Mouse (Mus musculus): ENCODE data around the gene Calr. TPM values are rescaled to one million over a fixed set of nuclear protein-coding genes. Genes with fewer than 3 reads are reported as not detected.

Calr gene
- polyA plus RNA-seq, 1 experiment from 2014 or later, result 471 TPM

DNA sequence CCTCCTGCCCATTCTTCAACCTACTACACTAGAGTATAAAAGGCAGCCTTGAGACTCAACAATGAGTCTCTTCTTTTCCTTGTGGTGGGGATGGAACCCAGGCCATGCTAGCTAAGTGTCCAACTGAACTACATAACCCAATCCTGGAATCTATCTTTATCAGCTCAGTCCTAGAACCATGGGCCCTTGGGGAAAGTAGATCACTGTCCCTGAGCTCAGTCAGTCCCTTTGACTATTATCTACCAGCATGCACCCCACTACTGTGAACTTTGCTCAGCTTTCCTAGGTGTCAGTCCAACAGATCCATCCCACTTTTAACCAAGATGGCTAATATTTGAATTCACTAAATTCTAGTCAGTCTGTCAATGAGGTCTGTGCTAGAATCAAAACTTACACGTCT is 5.2 kb downstream of the Calr start:
- H3K27me3 ChIP-seq, result no peaks in the 10 kb centered on the region
- 64% methylated on average over 1 of the region's 1 CpGs for WGBS (ENCODE audit: insufficient replicate concordance)
- H3K27ac ChIP-seq (replicated peaks), result peak overlapping the region; percentile 95
- H3K4me2 ChIP-seq, result 0 out of 2 replicates have a peak overlapping the region, but pooled peaks have one; percentile 4
- peaks cover 69% of the 10 kb centered on the region for H3K36me3 ChIP-seq (replicated peaks)
- H3K4me3 ChIP-seq (replicated peaks), result no peak overlapping the region
- no peak for ATAC-seq (ENCODE audit: insufficient read depth)
- H3K4me1 ChIP-seq (replicated peaks), result peaks cover 83% of the 10 kb centered on the region
- H3K9ac ChIP-seq, result no peak overlapping the region
- no peaks in the 10 kb centered on the region for H3K9me3 ChIP-seq (replicated peaks)

DNA sequence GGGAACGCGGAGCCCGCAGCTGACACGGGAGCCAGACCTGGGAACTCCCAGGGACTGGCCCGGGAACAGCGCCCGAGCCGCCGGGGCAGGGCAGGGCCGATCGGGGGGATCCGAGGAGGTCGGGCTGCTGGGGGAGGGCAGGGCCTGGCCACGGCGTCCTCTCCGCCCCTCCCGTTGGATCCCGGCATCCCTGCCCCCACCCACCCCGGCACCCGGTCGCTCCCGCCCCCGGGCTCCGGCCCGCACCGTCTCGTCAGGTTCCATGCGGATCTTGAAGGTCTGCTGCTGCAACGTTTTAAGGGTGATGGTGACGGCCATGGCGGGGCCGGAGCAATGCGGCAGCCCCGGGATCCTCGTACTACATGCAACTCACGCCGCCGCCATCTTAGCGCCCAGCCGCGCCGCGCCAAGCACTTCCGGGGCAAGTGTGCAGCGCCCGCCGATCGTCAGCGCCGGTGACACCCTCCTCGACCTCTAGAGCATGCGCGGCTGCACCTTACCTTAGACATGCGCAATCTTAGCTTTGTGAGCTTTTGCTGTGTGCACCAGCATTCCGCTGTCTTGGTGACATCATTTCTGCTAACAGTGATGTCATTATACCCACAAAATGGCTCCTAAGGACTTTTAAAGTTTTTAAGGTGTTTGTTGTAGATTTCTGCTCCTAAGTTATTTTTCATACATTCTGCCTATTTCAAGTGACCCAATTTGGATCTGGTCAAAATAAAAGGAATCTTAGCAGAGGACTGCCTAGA is 6.3 kb downstream of the Calr start, which contains the start of gene Rad23a:
Gene Rad23a (minus strand): TSS at position 418 of the 752 bp plus-strand sequence.
- Histone ChIP-seq H3K9ac (peak within 1 kb of the TSS; percentile 96), H3K4me1 (replicated peaks) (peaks cover 89% of the 10 kb centered on the region), H3K27me3 (no peaks in the 10 kb centered on the region), H3K36me3 (replicated peaks) (peaks cover 75% of the 10 kb centered on the region), H3K4me3 (replicated peaks) (peak within 1 kb of the TSS; percentile 92), H3K27ac (replicated peaks) (peak within 1 kb of the TSS; percentile 95), H3K4me2 (peak within 1 kb of the TSS; percentile 77), H3K9me3 (replicated peaks) (no peaks in the 10 kb centered on the region)
- ATAC-seq (ENCODE audit: insufficient read depth), result peak; percentile 82
- WGBS (ENCODE audit: insufficient replicate concordance), result under 1% methylated on average over 55 of the region's 55 CpGs

DNA sequence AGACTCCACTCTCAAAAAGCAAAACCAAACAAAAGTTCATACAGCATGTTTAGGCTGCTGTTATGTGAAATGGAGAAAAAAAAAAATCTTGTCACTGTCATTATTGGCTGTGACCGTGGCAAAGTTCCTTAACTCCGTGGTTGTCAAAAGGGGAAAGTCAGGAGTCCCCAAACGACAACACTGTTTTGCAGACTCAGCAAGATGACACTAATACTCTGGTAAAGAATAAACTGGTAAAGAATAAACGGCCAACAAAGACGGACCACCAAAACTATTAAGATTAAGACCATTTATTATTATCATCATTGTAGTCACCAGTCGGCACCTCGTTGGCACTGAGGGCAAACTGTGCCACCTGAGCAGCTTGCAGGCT is 6.9 kb downstream of the Calr start:
- ATAC-seq (ENCODE audit: insufficient read depth), result no peak
- Histone ChIP-seq H3K9ac (peak overlapping the region; percentile 96), H3K9me3 (replicated peaks) (no peaks in the 10 kb centered on the region)

DNA sequence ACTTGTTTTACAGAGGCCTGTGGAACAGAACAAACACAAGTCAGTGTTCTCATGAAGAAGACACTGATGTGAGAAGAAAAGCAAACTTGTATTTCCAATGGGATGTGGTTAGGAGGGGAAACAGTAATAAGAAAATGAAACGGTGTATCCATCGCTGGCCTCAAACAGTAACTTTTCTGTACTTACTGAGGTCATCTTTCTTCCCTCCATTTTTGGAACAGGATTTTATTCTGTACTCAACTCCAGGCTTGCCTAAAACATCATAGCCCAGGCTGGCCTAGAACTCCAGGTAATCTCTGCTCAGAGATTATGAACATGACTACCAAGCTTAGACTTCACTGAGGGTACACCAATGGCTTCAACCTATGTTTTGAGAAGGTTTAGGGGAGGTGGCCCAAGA is 7.3 kb downstream of the Calr start:
- Histone ChIP-seq H3K27me3 (no peaks in the 10 kb centered on the region), H3K9me3 (replicated peaks) (no peaks in the 10 kb centered on the region), H3K4me2 (peak overlapping the region; percentile 77), H3K9ac (peak overlapping the region; percentile 96), H3K4me1 (replicated peaks) (peaks cover 89% of the 10 kb centered on the region), H3K36me3 (replicated peaks) (peaks cover 75% of the 10 kb centered on the region), H3K27ac (replicated peaks) (peak overlapping the region; percentile 95), H3K4me3 (replicated peaks) (peak overlapping the region; percentile 92)
- WGBS (ENCODE audit: insufficient replicate concordance), result 76% methylated on average over 2 of the region's 2 CpGs
- no peak for ATAC-seq (ENCODE audit: insufficient read depth)

More for the DNA sequence above, 6.9 kb downstream of the Calr start:
- Histone ChIP-seq H3K27me3 (no peaks in the 10 kb centered on the region), H3K36me3 (replicated peaks) (peaks cover 75% of the 10 kb centered on the region), H3K27ac (replicated peaks) (peak overlapping the region; percentile 95), H3K4me3 (replicated peaks) (peak overlapping the region; percentile 92), H3K4me1 (replicated peaks) (peaks cover 89% of the 10 kb centered on the region), H3K4me2 (peak overlapping the region; percentile 77)
- 1% methylated on average over 7 of the region's 7 CpGs for WGBS (ENCODE audit: insufficient replicate concordance)

DNA sequence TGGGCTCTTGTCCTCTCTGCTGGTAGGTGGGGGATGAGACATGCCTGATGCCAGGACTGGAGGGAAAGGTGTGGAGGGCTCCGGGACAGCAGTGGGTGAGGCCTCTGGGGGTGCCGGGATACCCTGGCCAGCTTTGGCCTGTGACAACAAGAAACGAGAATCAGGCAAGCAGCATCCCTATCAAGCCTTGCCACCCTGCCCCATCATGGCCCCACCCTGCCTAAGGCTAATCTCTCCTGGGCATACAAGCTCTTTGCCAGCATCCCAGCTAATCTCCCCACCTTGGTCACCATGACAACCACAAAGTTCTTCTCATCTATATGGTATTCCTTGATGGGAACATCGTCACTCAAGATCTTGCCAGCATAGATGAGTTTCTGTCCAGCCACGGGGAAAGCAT is 8.2 kb downstream of the Calr start:
- H3K4me1 ChIP-seq (replicated peaks), result peaks cover 89% of the 10 kb centered on the region
- H3K4me3 ChIP-seq (replicated peaks), result peak overlapping the region; percentile 92

DNA sequence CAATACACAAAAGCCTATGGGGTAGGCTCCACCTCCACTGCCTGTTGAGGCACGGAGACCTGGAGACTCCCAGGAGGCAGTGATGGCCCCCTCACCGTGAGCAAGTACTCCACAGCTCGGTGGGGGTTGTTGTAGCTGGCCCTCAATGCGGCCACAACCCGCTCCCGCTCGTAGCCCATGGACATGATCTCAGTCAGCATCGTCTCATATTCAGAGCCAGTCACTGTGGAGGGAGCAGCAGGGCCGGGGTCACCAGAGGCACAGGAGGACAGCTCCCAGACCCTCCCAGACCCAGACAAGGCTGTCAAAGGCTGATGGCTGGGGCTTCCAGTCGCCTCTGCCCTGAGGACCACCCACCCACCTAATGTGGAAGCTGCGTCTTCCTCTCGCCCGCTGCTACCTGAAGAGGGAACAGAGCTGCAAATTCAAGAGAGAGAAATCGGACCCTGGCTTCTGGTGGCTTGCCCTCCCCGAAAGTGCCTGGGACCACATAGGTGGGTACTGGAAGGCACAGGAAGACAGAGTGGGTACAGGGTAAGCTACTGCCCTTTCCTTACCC is 8.7 kb downstream of the Calr start:
- Histone ChIP-seq H3K27ac (replicated peaks) (peak overlapping the region; percentile 95), H3K4me3 (replicated peaks) (peak overlapping the region; percentile 92), H3K9me3 (replicated peaks) (no peaks in the 10 kb centered on the region), H3K4me1 (replicated peaks) (peaks cover 89% of the 10 kb centered on the region), H3K36me3 (replicated peaks) (peaks cover 72% of the 10 kb centered on the region), H3K27me3 (no peaks in the 10 kb centered on the region), H3K4me2 (peak overlapping the region; percentile 76), H3K9ac (peak overlapping the region; percentile 87)
- no peak for ATAC-seq (ENCODE audit: insufficient read depth)
- WGBS (ENCODE audit: insufficient replicate concordance), result 65% methylated on average over 15 of the region's 15 CpGs

More for the DNA sequence above, 8.2 kb downstream of the Calr start:
- ATAC-seq (ENCODE audit: insufficient read depth), result peak; percentile 84
- Histone ChIP-seq H3K27me3 (no peaks in the 10 kb centered on the region), H3K4me2 (peak overlapping the region; percentile 77), H3K9ac (peak overlapping the region; percentile 96), H3K9me3 (replicated peaks) (no peaks in the 10 kb centered on the region), H3K36me3 (replicated peaks) (peaks cover 75% of the 10 kb centered on the region), H3K27ac (replicated peaks) (peak overlapping the region; percentile 95)
- 27% methylated on average over 5 of the region's 5 CpGs for WGBS (ENCODE audit: insufficient replicate concordance)

DNA sequence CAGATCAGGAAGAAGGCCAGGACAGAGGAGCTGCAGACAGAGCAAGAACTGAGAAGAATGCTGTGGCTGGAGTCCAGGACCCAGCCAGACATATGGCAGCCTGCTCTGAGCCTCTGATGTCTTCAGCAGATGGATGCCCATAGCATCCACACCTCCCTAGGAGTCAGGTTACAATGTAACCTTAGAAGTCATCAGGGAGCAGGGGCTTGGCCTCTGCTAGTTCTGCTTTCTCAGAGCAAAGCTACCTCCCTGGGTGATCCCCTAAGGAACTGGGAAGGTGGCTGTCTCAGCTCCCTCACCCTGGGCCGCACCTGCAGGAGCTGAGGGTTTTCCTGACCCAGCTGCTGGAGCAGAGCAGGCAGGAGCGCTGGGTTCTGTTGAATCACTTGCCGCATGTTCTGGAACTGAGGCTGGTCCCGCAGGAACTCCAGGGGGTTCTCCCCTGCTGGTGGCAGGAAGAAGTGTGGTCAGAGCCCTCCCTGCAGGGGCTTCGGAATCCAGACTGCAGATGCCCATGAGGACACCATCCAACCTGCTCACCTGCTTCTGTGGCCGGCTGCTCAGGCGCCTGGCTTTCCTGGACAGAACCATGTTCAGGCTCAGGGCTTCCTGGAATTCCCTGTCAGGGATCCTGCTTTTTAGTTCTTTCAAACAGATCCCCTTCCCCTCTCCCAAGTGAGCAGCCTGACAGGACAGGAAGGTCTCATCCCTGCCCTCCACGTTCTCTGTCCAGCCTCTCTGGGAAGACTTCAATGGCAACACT is 9.4 kb downstream of the Calr start:
- ATAC-seq (ENCODE audit: insufficient read depth), result no peak
- H3K9ac ChIP-seq, result peak overlapping the region; percentile 87
- no peaks in the 10 kb centered on the region for H3K27me3 ChIP-seq
- peak overlapping the region; percentile 95 for H3K27ac ChIP-seq (replicated peaks)
- 78% methylated on average over 8 of the region's 8 CpGs for WGBS (ENCODE audit: insufficient replicate concordance)
- H3K4me2 ChIP-seq, result peak overlapping the region; percentile 76
- H3K4me3 ChIP-seq (replicated peaks), result peak overlapping the region; percentile 92
- peaks cover 66% of the 10 kb centered on the region for H3K36me3 ChIP-seq (replicated peaks)
- peaks cover 86% of the 10 kb centered on the region for H3K4me1 ChIP-seq (replicated peaks)
- H3K9me3 ChIP-seq (replicated peaks), result no peaks in the 10 kb centered on the region

DNA sequence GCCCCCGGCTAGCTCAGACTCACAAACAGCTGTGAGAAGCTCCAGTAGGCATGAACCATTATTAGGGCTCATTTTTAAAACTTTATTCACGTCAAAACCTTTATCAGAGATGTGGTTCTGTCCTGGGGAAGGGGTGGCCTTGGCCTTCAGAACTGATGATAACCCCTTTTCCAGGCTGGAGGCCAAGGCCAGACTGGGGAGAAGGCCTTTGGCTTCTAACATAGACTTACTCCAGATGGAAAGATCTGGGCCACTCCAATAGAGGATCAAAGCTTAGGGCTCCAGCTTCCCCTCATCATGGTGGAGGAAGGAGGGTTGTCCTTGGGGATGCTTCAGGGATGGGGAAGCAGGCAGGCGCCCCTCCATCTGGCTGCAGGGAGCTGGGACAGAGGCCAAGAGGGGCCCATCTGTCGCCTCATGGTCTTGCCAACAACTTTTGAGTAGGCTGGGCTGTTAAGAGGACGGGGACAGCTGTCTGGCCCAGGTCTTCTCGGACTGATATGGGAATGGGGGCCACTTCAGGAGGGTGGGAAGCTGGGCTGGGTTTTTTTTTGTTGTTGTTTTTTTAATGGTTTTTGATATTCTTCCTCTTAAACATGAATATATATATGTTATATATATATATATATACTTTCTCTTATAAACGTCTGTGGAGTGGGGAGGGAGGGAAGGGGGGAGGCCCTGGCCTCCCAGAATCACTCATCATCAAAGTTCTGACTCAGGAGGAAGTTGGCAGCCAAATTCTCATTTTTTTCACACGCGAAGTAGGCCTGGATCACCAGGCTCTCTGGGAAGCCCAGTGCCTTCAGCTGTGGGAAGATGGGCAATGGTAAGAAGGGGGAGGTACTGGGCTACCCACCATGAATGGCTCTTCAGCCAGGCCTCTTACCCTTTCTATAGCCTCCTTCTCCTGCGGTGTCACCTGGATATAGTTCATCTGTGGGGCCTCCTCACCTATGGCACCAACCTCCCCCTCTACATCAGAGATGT is 11.6 kb downstream of the Calr start:
- no peaks in the 10 kb centered on the region for H3K9me3 ChIP-seq (replicated peaks)
- no peaks in the 10 kb centered on the region for H3K27me3 ChIP-seq
- 71% methylated on average over 10 of the region's 10 CpGs for WGBS (ENCODE audit: insufficient replicate concordance)
- peak overlapping the region; percentile 85 for H3K4me2 ChIP-seq
- peaks cover 81% of the 10 kb centered on the region for H3K4me1 ChIP-seq (replicated peaks)
- peaks cover 53% of the 10 kb centered on the region for H3K36me3 ChIP-seq (replicated peaks)
- H3K4me3 ChIP-seq (replicated peaks), result peak overlapping the region; percentile 92
- H3K9ac ChIP-seq, result peak overlapping the region; percentile 35; the same call in 1 of the 2 replicates
- peak overlapping the region; percentile 95 for H3K27ac ChIP-seq (replicated peaks)
- no peak for ATAC-seq (ENCODE audit: insufficient read depth)

DNA sequence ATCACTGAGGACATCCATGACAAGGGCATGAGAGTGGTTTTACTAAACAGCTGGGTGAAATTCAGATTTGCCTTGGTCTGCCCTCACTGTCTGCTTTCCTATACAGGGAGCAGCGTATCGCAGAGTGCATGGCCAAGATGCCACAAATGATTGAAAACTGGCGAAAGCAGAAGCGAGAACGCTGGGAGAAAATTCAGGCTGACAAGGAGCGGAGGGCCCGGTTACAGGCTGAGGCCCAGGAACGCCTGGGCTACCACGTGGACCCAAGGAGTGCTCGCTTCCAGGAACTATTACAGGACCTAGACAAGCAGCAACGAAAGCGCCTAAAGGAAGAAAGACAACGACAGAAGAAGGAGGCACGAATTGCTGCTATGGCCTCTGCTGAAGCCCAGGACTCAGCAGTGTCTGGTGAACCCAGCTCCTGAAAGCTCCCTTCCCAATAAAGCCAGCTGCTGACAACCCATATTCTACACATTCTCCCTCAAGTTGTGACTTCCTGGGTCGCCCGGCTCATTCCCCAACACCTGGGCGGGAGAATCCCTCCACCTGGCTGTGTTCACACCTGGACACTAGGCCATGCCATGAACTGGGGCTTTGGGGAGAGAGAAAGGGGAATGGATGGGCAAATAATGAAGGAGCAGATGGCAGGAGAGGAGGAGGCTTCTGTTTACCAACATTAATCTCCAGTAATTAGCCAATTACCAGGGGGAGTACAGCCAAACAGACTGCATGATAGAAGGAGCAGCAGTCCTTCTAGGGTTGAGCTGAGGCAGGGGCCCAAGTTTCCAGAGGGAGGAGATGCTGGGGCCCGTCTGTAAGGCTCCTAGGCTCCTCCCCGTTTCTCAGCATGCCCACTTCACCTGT is 12.5 kb downstream of the Calr start:
- peak overlapping the region; percentile 92 for H3K4me3 ChIP-seq (replicated peaks)
- H3K27me3 ChIP-seq, result no peaks in the 10 kb centered on the region
- peaks cover 77% of the 10 kb centered on the region for H3K4me1 ChIP-seq (replicated peaks)
- no peaks in the 10 kb centered on the region for H3K9me3 ChIP-seq (replicated peaks)
- 82% methylated on average over 19 of the region's 19 CpGs for WGBS (ENCODE audit: insufficient replicate concordance)
- H3K27ac ChIP-seq (replicated peaks), result peak overlapping the region; percentile 95
- H3K4me2 ChIP-seq, result peak overlapping the region; percentile 85
- peaks cover 53% of the 10 kb centered on the region for H3K36me3 ChIP-seq (replicated peaks)
- ATAC-seq (ENCODE audit: insufficient read depth), result no peak
- peak overlapping the region; percentile 35; the same call in 1 of the 2 replicates for H3K9ac ChIP-seq

All from liver, embryonic 15.5 days (tissue).